Mouse (Mus musculus): ENCODE measurements around the gene Cela3a. TPM values are rescaled to one million over a fixed set of nuclear protein-coding genes. Genes with fewer than 3 reads are reported as not detected.

Cela3a gene
- polyA plus RNA-seq, 1 experiment from 2014 or later: not detected

GRCm38 (mm10) chr4:137375314-137376278 lies 34.0 kb downstream of the Cela3a start:
- DNase-seq (ENCODE audit: low spot score): no peak

GRCm38 (mm10) chr4:137373711-137374110 lies 35.9 kb downstream of the Cela3a start:
- no peak for DNase-seq (ENCODE audit: low spot score)

GRCm38 (mm10) chr4:137371596-137372523 lies 37.7 kb downstream of the Cela3a start:
- no peak for DNase-seq (ENCODE audit: low spot score)

GRCm38 (mm10) chr4:137369954-137370750 lies 39.4 kb downstream of the Cela3a start:
- DNase-seq (ENCODE audit: low spot score): no peak

- no peak for DNase-seq (ENCODE audit: low spot score)
Measured at GRCm38 (mm10) chr4:137368198-137368597, 41.4 kb downstream of the Cela3a start.

GRCm38 (mm10) chr4:137367275-137368088 lies 42.1 kb downstream of the Cela3a start:
- peak; percentile 72 for DNase-seq (ENCODE audit: low spot score)

- DNase-seq (ENCODE audit: low spot score): no peak
Measured at GRCm38 (mm10) chr4:137366097-137366496, 43.5 kb downstream of the Cela3a start.

GRCm38 (mm10) chr4:137365356-137366062 lies 44.1 kb downstream of the Cela3a start:
- no peak for DNase-seq (ENCODE audit: low spot score)

- DNase-seq (ENCODE audit: low spot score): no peak
Measured at GRCm38 (mm10) chr4:137364826-137365225, 44.8 kb downstream of the Cela3a start.

GRCm38 (mm10) chr4:137360996-137361395 lies 48.6 kb downstream of the Cela3a start:
- DNase-seq (ENCODE audit: low spot score): no peak

GRCm38 (mm10) chr4:137358291-137359002 lies 51.1 kb downstream of the Cela3a start:
- peak; percentile 49 for DNase-seq (ENCODE audit: low spot score)

- DNase-seq (ENCODE audit: low spot score): peak; percentile 98
Measured at GRCm38 (mm10) chr4:137357517-137358254, 51.9 kb downstream of the Cela3a start, which contains the start of gene Cdc42. Cdc42 (minus strand) TSS chr4:137357720.

- peak; percentile 52 for DNase-seq (ENCODE audit: low spot score)
Measured at GRCm38 (mm10) chr4:137356674-137357510, 52.7 kb downstream of the Cela3a start.
